Comparison of ENCODE assay signal across 10 mouse cellular contexts in the genomic region with DNA sequence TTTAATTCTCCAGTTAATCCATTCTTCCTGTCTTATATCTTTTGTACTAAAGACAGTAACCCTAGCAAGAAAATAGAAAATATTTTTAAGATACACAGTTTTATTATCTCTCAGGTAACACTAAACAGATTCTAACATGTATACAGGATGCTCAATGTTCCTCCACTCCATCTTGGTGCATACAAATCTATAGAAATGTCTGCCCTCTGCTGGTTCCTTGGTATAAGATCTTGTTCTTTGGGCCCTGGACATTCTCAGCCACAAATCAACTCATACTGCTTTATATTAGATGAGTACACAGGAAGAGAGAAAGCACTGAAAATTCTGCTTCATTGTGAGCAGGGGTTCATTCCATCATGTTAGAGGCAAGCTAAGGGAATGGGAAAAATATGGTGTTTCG.
DNase-seq lines count a peak whose midpoint lies in the region; ATAC-seq lines count a peak whose summit lies in the region.
"Had no signal": no experiment of that assay in that cellular context is flagged by ENCODE, and none has a peak within 500 bp of the region (broad histone marks: within the 10 kb centered on the region; RNA-seq: fewer than 3 reads in every experiment).

No protein-coding gene starts in this region.

- DNase-seq in left cerebral cortex, postnatal 14 days (ENCODE audit: low spot score in 2 of 2), result peak; percentile 26
- no peak for DNase-seq in left cerebral cortex, adult 8-10 months (ENCODE audit: low spot score in 2 of 2)
- DNase-seq in Muller cell, postnatal 12 days (ENCODE audit: inconsistent ontology term), result peak; percentile 7
- DNase-seq in embryo, embryonic 11 days, result peak; percentile 70
- DNase-seq in thymus, postnatal 25 days, result no peak
- DNase-seq in heart, adult 18-20 months, result no peak
- DNase-seq: heart, adult 2 months; kidney, adult 8-10 months; left cerebral cortex, postnatal 4 days had no signal

- intact Hi-C loops in left cerebral cortex, postnatal 14 days (cut with DNase I), result loop anchor here (5.0 kb wide), 1 partner anchor 468 kb away; no protein-coding TSS in a partner anchor

- peak; percentile 94 for ATAC-seq in megakaryocyte-erythroid progenitor cell, adult 5-6 weeks (replicated peaks; ENCODE audit: low FRiP score, low TSS enrichment, poor library complexity, severe bottlenecking)

Comparison
In these comparisons a context has a peak if more than half of its experiments do, and no peak if none do; other contexts are left out.
1. DNase-seq: peak in left cerebral cortex, postnatal 14 days (2 of 2), Muller cell, postnatal 12 days (single experiment) and embryo, embryonic 11 days (single experiment); none in left cerebral cortex, adult 8-10 months (0 of 2), thymus, postnatal 25 days (single experiment) and heart, adult 18-20 months (0 of 2).